Mouse (Mus musculus) hindbrain, embryonic 11.5 days (tissue): Measurements from ENCODE around the gene Rab30. TPM values are rescaled to one million over a fixed set of nuclear protein-coding genes. Genes with fewer than 3 reads are reported as not detected.

Experiments
- ATAC-seq: fragments of 200-750 bp; cut with Nextera tagmentation; 2 replicates; pipeline ENCODE4 v1.8.0; 2017; ENCODE audit warnings: mild to moderate bottlenecking, moderate TSS enrichment, moderate library complexity; ENCODE audit not compliant: low FRiP score
- DNase-seq: peaks from one replicate; pipeline ENCODE4 v3.0.0-alpha.2; 2015; ENCODE audit warnings: low spot score
- H3K27ac ChIP-seq: fragments of 300-500 bp; sonication (generic); 2 replicates; pipeline ENCODE4 v1.5.1; 2014; ENCODE audit warnings: mild to moderate bottlenecking, low read depth, low read length
- H3K27me3 ChIP-seq: fragments of 300-500 bp; sonication (generic); 2 replicates; pipeline ENCODE4 v1.6.1; 2014; ENCODE audit warnings: mild to moderate bottlenecking, low read length, moderate library complexity, mixed read lengths; ENCODE audit not compliant: control insufficient read depth, insufficient read depth
- H3K36me3 ChIP-seq: fragments of 300-500 bp; sonication (generic); 2 replicates; pipeline ENCODE4 v1.6.1; 2014; ENCODE audit warnings: mild to moderate bottlenecking, low read length, moderate library complexity, mixed read lengths; ENCODE audit not compliant: control insufficient read depth, insufficient read depth
- H3K4me1 ChIP-seq: fragments of 300-500 bp; sonication (generic); replicated peaks from 2 replicates; pipeline ENCODE4 v1.6.1; 2014; ENCODE audit warnings: low read length, mixed read lengths; ENCODE audit not compliant: control insufficient read depth, insufficient read depth
- H3K4me2 ChIP-seq: fragments of 300-500 bp; sonication (generic); replicated peaks from 2 replicates; pipeline ENCODE4 v1.6.1; 2014; ENCODE audit warnings: mild to moderate bottlenecking, low read depth, low read length
- H3K4me3 ChIP-seq: fragments of 300-500 bp; sonication (generic); 2 replicates; pipeline ENCODE4 v1.5.1; 2014; ENCODE audit warnings: low read depth, low read length
- H3K9ac ChIP-seq: fragments of 300-500 bp; sonication (generic); 2 replicates; pipeline ENCODE4 v1.6.1; 2014; ENCODE audit warnings: low read depth, low read length
- H3K9me3 ChIP-seq: fragments of 300-500 bp; sonication (generic); 2 replicates; pipeline ENCODE4 v1.6.1; 2016; ENCODE audit warnings: low read length; ENCODE audit not compliant: control insufficient read depth
- WGBS: fragments of 180-500 bp; shearing (Covaris S2); extraction: QIAGEN DNeasy Blood & Tissue Kit; methylation state at CpG from one replicate; pipeline ENCODE4 v1.1.7; 2014; 5-methylcytosine and 5-hydroxymethylcytosine counted together
- polyA plus RNA-seq: library from polyadenylated mRNA; unstranded; fragments of >200 nt; fragmentation: Nextera tagmentation; extraction: Ambion mirVana; gene quantifications from 2 replicates; pipeline ENCODE4 v1.2.1, GENCODE M21; 2014

Gene Rab30
- polyA plus RNA-seq: 24.0 and 24.5 TPM in 2 replicates

DNA sequence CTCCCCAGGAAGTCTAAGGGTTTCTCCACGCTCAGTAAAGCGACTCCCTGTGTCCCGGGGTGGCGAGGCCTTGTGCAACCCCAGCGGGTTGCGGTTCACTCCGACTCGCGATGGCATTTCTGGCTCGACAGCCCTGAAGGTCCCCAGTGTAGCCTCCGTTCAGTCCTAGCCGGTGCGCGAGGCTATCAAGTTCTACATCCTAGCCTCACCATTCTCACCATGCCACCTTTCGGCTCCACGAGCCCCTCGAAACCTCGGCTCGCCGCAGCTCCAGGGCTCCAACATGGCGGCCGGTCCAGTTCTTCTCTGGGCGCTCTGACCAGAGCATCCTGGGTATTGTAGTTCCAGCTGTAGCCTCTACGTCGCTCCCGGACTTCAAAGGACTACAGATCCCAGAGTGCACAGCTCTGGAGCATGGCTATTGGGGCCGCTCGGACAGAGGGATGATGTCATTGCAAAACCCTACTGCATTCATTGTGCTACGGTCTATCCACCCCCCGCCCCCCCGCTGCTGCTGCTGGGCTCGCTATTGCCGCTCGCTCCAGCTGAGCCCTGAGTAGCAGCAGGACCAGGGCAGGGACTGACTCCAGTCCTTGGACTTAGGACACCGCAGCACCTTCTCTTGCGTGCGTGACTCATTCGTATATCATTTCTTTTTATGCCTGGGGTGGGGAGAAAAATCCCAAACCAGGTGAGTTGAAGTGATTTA, at the start of gene Rab30:
Gene Rab30, plus strand, starts transcription at position 452 of the 709 bp plus-strand sequence.
- Histone ChIP-seq H3K4me1 (no peaks in the 10 kb centered on the region), H3K9me3 (no peaks in the 10 kb centered on the region), H3K4me2 (peak within 1 kb of the TSS; percentile 84), H3K36me3 (no peaks in the 10 kb centered on the region), H3K27me3 (no peaks in the 10 kb centered on the region), H3K27ac (peak within 1 kb of the TSS; percentile 92), H3K9ac (peak within 1 kb of the TSS; percentile 92), H3K4me3 (peak within 1 kb of the TSS; percentile 53)
- peak; percentile 96 for DNase-seq
- under 1% methylated on average over 38 of the region's 38 CpGs for WGBS
- peak; percentile 100 for ATAC-seq

DNA sequence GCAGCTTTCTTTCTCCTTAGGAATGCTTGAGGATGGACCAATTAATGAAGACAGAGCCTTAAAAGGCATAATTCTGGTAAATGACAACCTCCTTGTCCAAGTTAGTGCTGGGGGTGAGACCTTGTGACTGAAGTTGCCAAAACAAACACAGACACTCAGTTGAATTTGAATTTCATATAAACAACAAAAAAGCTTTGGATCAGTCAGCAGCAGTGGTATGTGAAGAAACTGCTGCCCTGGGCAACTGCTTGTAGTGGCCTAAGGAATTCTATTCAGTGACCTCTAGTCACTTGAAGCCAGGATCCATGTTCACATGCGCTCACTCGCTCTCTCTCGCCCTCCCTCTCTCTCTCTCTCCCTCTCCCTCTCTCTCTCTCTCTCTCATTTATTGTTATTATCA, 45.0 kb upstream of the Rab30 start:
- no peaks in the 10 kb centered on the region for H3K36me3 ChIP-seq
- no peak for ATAC-seq
- no peaks in the 10 kb centered on the region for H3K4me1 ChIP-seq
- no peaks in the 10 kb centered on the region for H3K9me3 ChIP-seq
- DNase-seq: no peak
- no peak overlapping the region for H3K4me3 ChIP-seq
- no peak overlapping the region for H3K27ac ChIP-seq
- H3K9ac ChIP-seq: no peak overlapping the region
- no peak overlapping the region for H3K4me2 ChIP-seq
- H3K27me3 ChIP-seq: no peaks in the 10 kb centered on the region
- WGBS: 59% methylated on average over 3 of the region's 3 CpGs

DNA sequence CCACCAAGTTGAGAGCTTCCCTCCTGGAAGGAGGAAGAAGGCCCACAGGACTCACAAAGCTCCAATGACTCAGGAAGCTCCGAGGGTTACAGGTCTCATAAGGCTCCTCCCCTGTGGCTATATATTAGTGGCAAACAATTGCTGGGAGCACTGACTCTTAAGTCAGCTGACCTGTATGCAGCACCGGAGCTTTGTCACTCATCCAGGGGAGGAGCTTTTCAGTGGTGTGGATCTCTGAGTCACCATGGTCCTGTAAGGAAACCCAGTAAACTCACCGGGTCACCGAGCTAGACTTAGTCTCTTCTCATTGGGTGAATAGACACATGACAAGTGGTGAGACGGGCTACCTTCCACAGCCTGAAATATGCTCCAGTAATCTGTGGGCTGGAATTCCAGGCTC, 42.6 kb upstream of the Rab30 start:
- DNase-seq: no peak
- no peaks in the 10 kb centered on the region for H3K4me1 ChIP-seq

DNA sequence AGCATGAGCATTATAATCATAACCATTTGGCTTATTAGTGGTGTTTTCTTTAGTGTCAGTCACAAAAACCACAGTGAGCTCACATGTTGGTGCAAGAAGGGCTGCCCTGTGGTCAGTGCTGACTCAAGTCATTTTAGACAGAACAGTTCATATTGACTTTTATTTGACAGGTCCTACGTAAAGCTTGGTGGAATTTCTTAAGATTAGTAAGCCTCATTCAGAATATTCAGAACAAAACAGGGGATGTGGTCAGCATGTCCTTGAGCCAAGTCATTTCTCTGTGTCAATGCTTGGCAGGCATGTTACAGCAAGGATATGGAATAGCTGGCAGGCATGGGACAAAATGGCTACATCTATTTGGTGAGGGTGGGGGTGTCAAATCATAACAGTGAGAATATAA, 37.7 kb upstream of the Rab30 start:
- ATAC-seq (no peak), DNase-seq (no peak)
- H3K9ac ChIP-seq: no peak overlapping the region
- 76% methylated on average over 1 of the region's 1 CpGs for WGBS
- H3K27me3 ChIP-seq: no peaks in the 10 kb centered on the region
- no peaks in the 10 kb centered on the region for H3K4me1 ChIP-seq
- H3K27ac ChIP-seq: no peak overlapping the region
- no peak overlapping the region for H3K4me3 ChIP-seq
- H3K36me3 ChIP-seq: no peaks in the 10 kb centered on the region
- no peak overlapping the region for H3K4me2 ChIP-seq
- H3K9me3 ChIP-seq: no peaks in the 10 kb centered on the region

More for the DNA sequence above, 42.6 kb upstream of the Rab30 start:
- Histone ChIP-seq H3K9ac (no peak overlapping the region), H3K27ac (no peak overlapping the region), H3K27me3 (no peaks in the 10 kb centered on the region), H3K4me3 (no peak overlapping the region), H3K36me3 (no peaks in the 10 kb centered on the region), H3K4me2 (no peak overlapping the region), H3K9me3 (no peaks in the 10 kb centered on the region)
- 79% methylated on average over 5 of the region's 5 CpGs for WGBS
- ATAC-seq: no peak

DNA sequence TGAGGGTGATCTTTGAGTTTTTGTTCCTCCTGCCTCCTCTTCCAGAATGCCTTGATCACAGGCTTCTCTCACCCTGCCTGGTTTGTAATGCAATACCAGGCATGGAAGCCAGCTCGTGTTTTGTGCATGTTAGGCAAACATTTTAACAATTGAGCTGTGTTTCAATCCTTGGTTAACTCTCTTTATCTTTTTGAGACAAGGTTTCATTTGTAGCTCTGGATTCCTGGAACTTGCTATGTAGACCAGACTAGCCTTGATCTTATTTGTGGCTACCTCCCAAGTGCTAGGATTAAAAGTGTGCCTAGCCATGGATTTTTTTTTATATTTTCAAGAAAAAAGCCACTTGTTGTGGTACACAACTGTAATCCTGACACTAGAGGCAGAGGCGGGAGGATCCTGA, 35.9 kb upstream of the Rab30 start:
- no peaks in the 10 kb centered on the region for H3K4me1 ChIP-seq
- H3K36me3 ChIP-seq: no peaks in the 10 kb centered on the region
- no peak overlapping the region for H3K4me3 ChIP-seq
- no peak overlapping the region for H3K4me2 ChIP-seq
- 66% methylated on average over 2 of the region's 2 CpGs for WGBS
- H3K9ac ChIP-seq: no peak overlapping the region
- H3K27me3 ChIP-seq: no peaks in the 10 kb centered on the region
- ATAC-seq (no peak), DNase-seq (no peak)
- no peaks in the 10 kb centered on the region for H3K9me3 ChIP-seq
- H3K27ac ChIP-seq: no peak overlapping the region

GRCm38 (mm10) chr7:92706711-92707110, 34.7 kb upstream of the Rab30 start:
- DNase-seq: no peak
- Histone ChIP-seq H3K27ac (no peak overlapping the region), H3K9ac (no peak overlapping the region), H3K27me3 (no peaks in the 10 kb centered on the region), H3K4me2 (no peak overlapping the region), H3K36me3 (no peaks in the 10 kb centered on the region), H3K4me3 (no peak overlapping the region), H3K4me1 (no peaks in the 10 kb centered on the region), H3K9me3 (no peaks in the 10 kb centered on the region)
- 82% methylated on average over 12 of the region's 12 CpGs for WGBS
- ATAC-seq: no peak

DNA sequence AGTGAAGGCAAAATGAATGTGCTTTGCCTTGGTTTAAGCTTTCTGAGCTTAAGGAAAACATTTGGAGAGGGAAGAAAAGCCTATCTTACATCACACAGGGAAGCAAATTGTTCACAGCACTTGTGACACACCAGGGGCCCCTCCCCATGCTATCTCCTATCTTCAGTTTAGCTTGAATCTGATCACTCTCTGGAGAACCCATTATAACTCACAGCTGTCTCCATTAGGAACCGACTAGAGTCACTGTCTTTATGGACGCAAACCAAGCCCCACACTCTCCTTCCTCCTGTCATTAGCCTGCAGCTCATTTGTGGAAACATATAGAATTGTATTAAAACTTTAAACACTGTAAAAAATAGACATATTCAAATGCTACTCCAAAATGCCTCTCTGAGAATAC, 31.8 kb upstream of the Rab30 start:
- no peaks in the 10 kb centered on the region for H3K36me3 ChIP-seq
- no peaks in the 10 kb centered on the region for H3K9me3 ChIP-seq
- no peaks in the 10 kb centered on the region for H3K4me1 ChIP-seq
- H3K9ac ChIP-seq: no peak overlapping the region
- no peak overlapping the region for H3K4me2 ChIP-seq
- DNase-seq (no peak), ATAC-seq (no peak)
- WGBS: 65% methylated on average over 2 of the region's 2 CpGs
- H3K27me3 ChIP-seq: no peaks in the 10 kb centered on the region
- no peak overlapping the region for H3K4me3 ChIP-seq
- no peak overlapping the region for H3K27ac ChIP-seq

DNA sequence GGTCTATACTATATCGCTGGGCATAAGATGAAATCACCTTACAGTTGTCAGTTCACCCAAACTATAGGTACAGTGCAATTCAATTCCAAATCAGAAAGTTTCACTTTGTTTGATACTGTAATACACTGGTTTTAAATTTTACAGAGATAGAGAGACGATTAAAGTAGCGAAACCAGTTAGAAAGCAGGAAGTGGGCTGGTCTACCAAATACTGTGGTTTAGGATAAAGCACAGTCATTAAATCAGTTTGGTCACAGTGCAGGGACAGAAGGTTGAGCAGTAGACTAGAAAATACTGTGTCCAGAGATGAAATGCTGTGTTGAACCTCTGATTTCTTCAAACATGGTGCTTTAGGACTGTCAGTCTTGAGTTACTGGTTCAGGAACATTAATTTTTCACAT, 29.8 kb upstream of the Rab30 start:
- DNase-seq (no peak), ATAC-seq (no peak)
- 87% methylated on average over 3 of the region's 3 CpGs for WGBS
- Histone ChIP-seq H3K4me2 (no peak overlapping the region), H3K9ac (no peak overlapping the region), H3K27me3 (no peaks in the 10 kb centered on the region), H3K9me3 (no peaks in the 10 kb centered on the region), H3K4me3 (no peak overlapping the region), H3K27ac (no peak overlapping the region), H3K4me1 (no peaks in the 10 kb centered on the region), H3K36me3 (no peaks in the 10 kb centered on the region)

GRCm38 (mm10) chr7:92715055-92715454, 26.3 kb upstream of the Rab30 start:
- Histone ChIP-seq H3K36me3 (no peaks in the 10 kb centered on the region), H3K4me1 (no peaks in the 10 kb centered on the region), H3K27me3 (no peaks in the 10 kb centered on the region), H3K27ac (no peak overlapping the region), H3K4me3 (no peak overlapping the region), H3K9ac (no peak overlapping the region), H3K4me2 (no peak overlapping the region), H3K9me3 (no peaks in the 10 kb centered on the region)
- ATAC-seq: no peak
- no peak for DNase-seq
- WGBS: 68% methylated on average over 1 of the region's 1 CpGs
